Mouse (Mus musculus) kidney, postnatal 0 days (tissue): Measurements from ENCODE around the gene Lce3d. TPM values are rescaled to one million over a fixed set of nuclear protein-coding genes. Genes with fewer than 3 reads are reported as not detected.

ENCODE experiments used
- ATAC-seq: fragments of 200-750 bp; cut with Nextera tagmentation; replicated peaks from 2 replicates; pipeline ENCODE4 v1.8.0; 2017; ENCODE audit warnings: low read depth, moderate number of reproducible peaks, moderate TSS enrichment, moderate library complexity; ENCODE audit not compliant: low FRiP score
- DNase-seq: peaks from one replicate; pipeline ENCODE4 v3.0.0-alpha.2; 2016; ENCODE audit warnings: low spot score
- H3K27ac ChIP-seq: fragments of 300-500 bp; sonication (generic); 2 replicates; pipeline ENCODE4 v1.5.1; 2014; ENCODE audit warnings: mild to moderate bottlenecking
- H3K27me3 ChIP-seq: fragments of 300-500 bp; sonication (generic); 2 replicates; pipeline ENCODE4 v1.6.1; 2014; ENCODE audit warnings: low read length, mixed read lengths; ENCODE audit not compliant: insufficient read depth
- H3K36me3 ChIP-seq: fragments of 300-500 bp; sonication (generic); 2 replicates; pipeline ENCODE4 v1.6.1; 2014; ENCODE audit warnings: low read length, mixed read lengths; ENCODE audit not compliant: insufficient read depth
- H3K4me1 ChIP-seq: fragments of 300-500 bp; sonication (generic); replicated peaks from 2 replicates; pipeline ENCODE4 v1.6.1; 2014; ENCODE audit warnings: antibody characterized with exemption, low read length, mixed read lengths; ENCODE audit not compliant: insufficient read depth
- H3K4me2 ChIP-seq: fragments of 300-500 bp; sonication (generic); 2 replicates; pipeline ENCODE4 v1.6.1; 2014; ENCODE audit warnings: mild to moderate bottlenecking, low read length, moderate library complexity, mixed read lengths
- H3K4me3 ChIP-seq: fragments of 300-500 bp; sonication (generic); replicated peaks from 2 replicates; pipeline ENCODE4 v1.5.1; 2014; ENCODE audit warnings: low read depth, low read length
- H3K9ac ChIP-seq: fragments of 300-500 bp; sonication (generic); 2 replicates; pipeline ENCODE4 v1.6.1; 2014; ENCODE audit warnings: low read depth, low read length
- H3K9me3 ChIP-seq: fragments of 300-500 bp; sonication (generic); replicated peaks from 2 replicates; pipeline ENCODE4 v1.6.1; 2016; ENCODE audit warnings: low read length, inconsistent platforms, mixed read lengths
- CTCF ChIP-seq: IDR thresholded peaks from 2 replicates; pipeline ENCODE4 v1.5.1; 2016; ENCODE audit warnings: antibody characterized with exemption, low read depth, mild to moderate bottlenecking, moderate library complexity
- WGBS: fragments of 180-500 bp; shearing (Covaris S2); extraction: QIAGEN DNeasy Blood & Tissue Kit; methylation state at CpG from one replicate; pipeline ENCODE4 v1.1.7; 2014; 5-methylcytosine and 5-hydroxymethylcytosine counted together
- polyA plus RNA-seq: library from polyadenylated mRNA; unstranded; fragments of >200 nt; fragmentation: Nextera tagmentation; extraction: Ambion mirVana; gene quantifications from 2 replicates; pipeline ENCODE4 v1.2.1, GENCODE M21; 2015

Lce3d gene
- polyA plus RNA-seq, 1 experiment from 2014 or later = not detected

GRCm38 (mm10) chr3:92978484-92978883 is 21.3 kb downstream of the Lce3d start:
- 81% methylated on average over 2 of the region's 2 CpGs for WGBS

GRCm38 (mm10) chr3:92991926-92992325 is 34.7 kb downstream of the Lce3d start, which contains the start of gene Lce3f:
Lce3f (plus strand) TSS chr3:92992226.
- ATAC-seq = no peak
- Histone ChIP-seq H3K4me3 (no peak within 1 kb of the TSS), H3K9me3 (no peaks in the 10 kb centered on the region), H3K9ac (no peak within 1 kb of the TSS), H3K36me3 (no peaks in the 10 kb centered on the region), H3K4me1 (no peaks in the 10 kb centered on the region), H3K27me3 (no peaks in the 10 kb centered on the region), H3K4me2 (no peak within 1 kb of the TSS), H3K27ac (no peak within 1 kb of the TSS)
- TF ChIP-seq CTCF = no peak
- DNase-seq = no peak

More at GRCm38 (mm10) chr3:92978484-92978883, 21.3 kb downstream of the Lce3d start:
- Histone ChIP-seq H3K4me3 (no peak overlapping the region), H3K9me3 (no peaks in the 10 kb centered on the region), H3K9ac (no peak overlapping the region), H3K27ac (no peak overlapping the region), H3K4me2 (no peak overlapping the region), H3K27me3 (no peaks in the 10 kb centered on the region), H3K4me1 (no peaks in the 10 kb centered on the region), H3K36me3 (no peaks in the 10 kb centered on the region)
- DNase-seq (no peak), ATAC-seq (no peak)
- TF ChIP-seq CTCF = no peak

GRCm38 (mm10) chr3:92998691-92999090 is 41.5 kb downstream of the Lce3d start:
- no peaks in the 10 kb centered on the region for H3K4me1 ChIP-seq
- 4% methylated on average over 7 of the region's 7 CpGs for WGBS
- peak; percentile 80 for ATAC-seq
- H3K9me3 ChIP-seq = no peaks in the 10 kb centered on the region
- no peak overlapping the region for H3K4me3 ChIP-seq
- no peak overlapping the region for H3K9ac ChIP-seq
- H3K27ac ChIP-seq = no peak overlapping the region
- H3K36me3 ChIP-seq = no peaks in the 10 kb centered on the region
- no peaks in the 10 kb centered on the region for H3K27me3 ChIP-seq
- peak; percentile 87 for TF ChIP-seq CTCF
- H3K4me2 ChIP-seq = no peak overlapping the region
- peak; percentile 84 for DNase-seq

- no peaks in the 10 kb centered on the region for H3K27me3 ChIP-seq
- no peak overlapping the region for H3K27ac ChIP-seq
- 65% methylated on average over 3 of the region's 3 CpGs for WGBS
- no peak for TF ChIP-seq CTCF
- H3K36me3 ChIP-seq = no peaks in the 10 kb centered on the region
- no peak overlapping the region for H3K4me3 ChIP-seq
- ATAC-seq = no peak
- H3K9ac ChIP-seq = no peak overlapping the region
- H3K4me2 ChIP-seq = no peak overlapping the region
- no peaks in the 10 kb centered on the region for H3K4me1 ChIP-seq
- no peaks in the 10 kb centered on the region for H3K9me3 ChIP-seq
- DNase-seq = no peak
Observed at GRCm38 (mm10) chr3:93000621-93001020, 43.4 kb downstream of the Lce3d start.

GRCm38 (mm10) chr3:93002843-93003242 is 45.7 kb downstream of the Lce3d start:
- no peak for ATAC-seq

More at GRCm38 (mm10) chr3:93002843-93003242, 45.7 kb downstream of the Lce3d start:
- no peak overlapping the region for H3K9ac ChIP-seq
- no peak for TF ChIP-seq CTCF
- WGBS = 63% methylated on average over 4 of the region's 4 CpGs
- H3K4me2 ChIP-seq = no peak overlapping the region
- no peaks in the 10 kb centered on the region for H3K36me3 ChIP-seq
- no peak overlapping the region for H3K27ac ChIP-seq
- no peak for DNase-seq
- no peaks in the 10 kb centered on the region for H3K9me3 ChIP-seq
- no peaks in the 10 kb centered on the region for H3K4me1 ChIP-seq
- no peak overlapping the region for H3K4me3 ChIP-seq
- H3K27me3 ChIP-seq = no peaks in the 10 kb centered on the region

Other genes with a start within 250 kb of the Lce3d start
- gene Lce1e, start 248.3 kb upstream of the Lce3d start, polyA plus RNA-seq = not detected in 2 replicates
- gene Lce1f, start 237.0 kb upstream of the Lce3d start, polyA plus RNA-seq = not detected in 2 replicates
- not detected in 2 replicates for gene Gm38119, start 218.3 kb upstream of the Lce3d start, polyA plus RNA-seq
- gene Lce1g, start 205.1 kb upstream of the Lce3d start, polyA plus RNA-seq = not detected in 2 replicates
- gene Lce1h, start 192.3 kb upstream of the Lce3d start, polyA plus RNA-seq = not detected in 2 replicates
- gene Lce1i, start 178.5 kb upstream of the Lce3d start, polyA plus RNA-seq = not detected in 2 replicates
- gene Lce1j, start 166.9 kb upstream of the Lce3d start, polyA plus RNA-seq = not detected in 2 replicates
- gene Lce1k, start 149.5 kb upstream of the Lce3d start, polyA plus RNA-seq = not detected in 2 replicates
- not detected in 2 replicates for gene Kprp, start 130.1 kb upstream of the Lce3d start, polyA plus RNA-seq
- not detected in 2 replicates for gene Lce1l, start 106.1 kb upstream of the Lce3d start, polyA plus RNA-seq
- gene 2310050C09Rik, start 87.2 kb upstream of the Lce3d start, polyA plus RNA-seq = not detected in 2 replicates
- not detected in 2 replicates for gene Lce3a, start 31.2 kb upstream of the Lce3d start, polyA plus RNA-seq
- not detected in 2 replicates for gene Lce3b, start 24.4 kb upstream of the Lce3d start, polyA plus RNA-seq
- not detected in 2 replicates for gene Lce3c, start 12.9 kb upstream of the Lce3d start, polyA plus RNA-seq
- gene Lce3e, start 9.7 kb downstream of the Lce3d start, polyA plus RNA-seq = not detected in 2 replicates
- not detected in 2 replicates for gene Lce3f, start 34.8 kb downstream of the Lce3d start, polyA plus RNA-seq
- gene Crct1, start 58.3 kb downstream of the Lce3d start, polyA plus RNA-seq = 0.45 and 0.52 TPM in 2 replicates
- gene Lce1m, start 61.7 kb downstream of the Lce3d start, polyA plus RNA-seq = 0.13 TPM in 1 of 2 replicates, not detected in the other
- not detected in 2 replicates for gene Gm4858, start 111.4 kb downstream of the Lce3d start, polyA plus RNA-seq
- not detected in 2 replicates for gene Crnn, start 187.4 kb downstream of the Lce3d start, polyA plus RNA-seq
- gene Flg2, start 239.9 kb downstream of the Lce3d start, polyA plus RNA-seq = not detected in 2 replicates